Mouse (Mus musculus) retina, adult 2 months (tissue): ENCODE measurements around the gene Mrto4.

Experiments used
- DNase-seq: peaks from one replicate; pipeline ENCODE4 v3.0.0-alpha.2; 2012; ENCODE audit warnings: low read depth, low spot score

Gene Mrto4

DNA sequence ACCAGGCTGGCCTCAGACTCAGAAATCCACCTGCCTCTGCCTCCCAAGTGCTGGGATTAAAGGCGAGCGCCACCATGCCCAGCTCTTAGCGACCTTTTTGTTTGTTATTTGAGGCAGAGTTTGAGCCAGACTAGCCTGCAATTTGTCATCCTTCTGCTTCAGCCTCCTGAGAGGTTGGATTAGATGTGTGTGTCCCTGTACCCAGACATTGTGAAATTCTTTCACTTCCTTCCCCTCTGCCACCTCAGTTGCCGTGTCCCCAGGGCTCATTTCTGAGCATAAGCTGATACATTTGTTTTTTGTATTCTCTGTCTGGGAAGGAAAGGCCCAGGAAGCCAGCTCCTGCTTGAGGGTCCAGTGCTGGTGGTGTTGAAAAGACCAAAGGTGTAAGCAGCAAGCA, 11.5 kb downstream of the Mrto4 start:
- no peak for DNase-seq

DNA sequence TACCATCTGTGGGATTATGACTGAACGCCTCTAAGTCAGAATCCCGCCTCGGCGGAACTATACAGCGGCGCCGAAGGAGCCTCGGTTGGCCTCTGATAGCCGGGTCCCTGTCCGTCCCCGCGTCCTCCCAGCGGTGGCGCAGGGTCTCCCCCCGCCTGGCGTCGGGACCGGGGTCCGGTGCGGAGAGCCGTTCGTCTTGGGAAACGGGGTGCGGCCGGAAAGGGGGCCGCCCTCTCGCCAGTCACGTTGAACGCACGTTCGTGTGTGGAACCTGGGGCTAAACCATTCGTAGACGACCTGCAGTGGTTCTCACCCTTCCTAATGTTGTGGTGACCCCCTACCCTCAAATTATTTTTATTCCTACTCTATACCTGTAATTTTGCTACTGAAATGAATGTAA, 14.2 kb downstream of the Mrto4 start:
- DNase-seq = no peak

- DNase-seq = peak; percentile 53
Measured at GRCm38 (mm10) chr4:139336822-139337483, 15.4 kb downstream of the Mrto4 start.

DNA sequence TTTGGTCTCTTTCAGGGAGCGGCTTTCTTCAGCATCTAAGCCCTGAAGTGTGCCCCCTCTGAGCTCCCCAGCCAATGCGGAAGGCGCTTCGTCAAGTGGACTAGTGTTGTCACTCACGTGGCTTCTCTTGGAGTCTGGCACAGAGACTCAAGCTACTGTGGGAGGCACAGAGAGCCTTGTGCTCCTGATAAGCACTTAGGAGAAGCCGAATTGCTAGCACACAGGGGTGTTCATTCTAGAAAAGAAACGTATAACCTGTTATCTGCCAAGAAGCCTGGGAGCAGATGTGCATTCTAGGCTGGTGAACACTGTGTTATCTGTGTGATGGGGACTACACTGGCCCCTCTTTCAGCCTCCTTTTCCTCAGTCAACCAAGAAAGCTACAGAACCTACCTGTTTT, 16.9 kb downstream of the Mrto4 start:
- DNase-seq = no peak

- DNase-seq = no peak
Measured at GRCm38 (mm10) chr4:139334631-139335295, 17.6 kb downstream of the Mrto4 start.

DNA sequence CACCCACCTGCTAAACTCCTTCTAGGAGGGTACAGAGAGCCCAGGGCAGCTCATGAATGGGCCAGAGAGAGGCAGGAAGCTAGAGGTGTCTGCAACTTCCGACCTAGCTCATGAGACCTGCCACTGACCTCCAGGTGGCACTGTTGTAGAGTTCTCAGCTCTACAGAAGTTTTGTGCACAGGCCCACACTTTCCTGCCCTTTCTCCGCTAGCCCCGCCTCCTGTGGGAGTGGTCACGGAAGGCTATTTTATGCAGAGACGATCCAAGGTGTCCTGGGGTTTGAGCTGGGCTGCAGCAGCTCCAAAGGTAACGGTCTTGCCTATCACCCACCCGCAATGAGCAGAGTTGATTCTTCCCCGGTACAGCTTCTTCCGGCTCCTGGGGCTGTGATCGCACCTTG, 21.8 kb downstream of the Mrto4 start:
- no peak for DNase-seq

GRCm38 (mm10) chr4:139319740-139320139, 32.6 kb downstream of the Mrto4 start:
- DNase-seq = no peak

DNA sequence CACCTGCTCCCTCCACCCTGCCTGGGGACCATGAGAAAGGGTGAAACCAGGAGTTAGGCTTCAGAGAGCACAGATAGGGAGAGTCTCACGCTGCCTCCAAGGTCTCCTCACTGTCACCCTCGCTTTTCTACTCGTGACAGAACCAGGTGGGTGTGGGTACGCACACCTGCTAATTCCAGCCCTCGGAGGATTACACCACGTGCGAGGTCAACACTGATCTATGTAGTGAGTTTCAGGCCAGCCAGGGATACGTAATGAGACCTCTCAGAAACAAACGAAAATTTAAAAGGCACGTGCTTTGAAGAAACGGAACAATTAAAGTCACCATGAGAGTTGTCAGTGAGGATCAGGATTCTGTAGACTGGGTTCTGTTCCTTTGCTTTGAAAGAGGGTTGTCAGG, 33.9 kb downstream of the Mrto4 start:
- DNase-seq = no peak

GRCm38 (mm10) chr4:139312632-139313031, 39.7 kb downstream of the Mrto4 start:
- DNase-seq = no peak

DNA sequence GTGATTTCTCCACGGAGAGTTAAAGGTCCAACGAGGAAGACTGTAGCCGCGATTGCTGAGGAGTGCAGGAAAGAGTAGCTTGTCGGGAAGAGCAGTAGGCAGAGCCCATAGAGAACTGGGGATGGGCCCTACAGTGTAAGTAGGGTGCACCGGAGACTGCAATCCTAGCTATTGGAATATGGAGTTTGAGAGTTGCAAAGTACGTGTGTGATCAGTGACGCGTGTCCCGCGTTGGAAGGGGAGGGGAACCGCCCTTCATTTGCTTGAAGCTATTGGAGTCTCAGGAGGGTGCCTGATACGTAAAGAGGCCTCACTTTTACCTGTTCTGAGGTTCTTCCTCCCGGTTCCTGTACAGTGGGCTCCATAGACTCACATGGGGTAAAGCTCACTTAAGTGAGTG, 40.7 kb downstream of the Mrto4 start:
- DNase-seq = no peak

DNA sequence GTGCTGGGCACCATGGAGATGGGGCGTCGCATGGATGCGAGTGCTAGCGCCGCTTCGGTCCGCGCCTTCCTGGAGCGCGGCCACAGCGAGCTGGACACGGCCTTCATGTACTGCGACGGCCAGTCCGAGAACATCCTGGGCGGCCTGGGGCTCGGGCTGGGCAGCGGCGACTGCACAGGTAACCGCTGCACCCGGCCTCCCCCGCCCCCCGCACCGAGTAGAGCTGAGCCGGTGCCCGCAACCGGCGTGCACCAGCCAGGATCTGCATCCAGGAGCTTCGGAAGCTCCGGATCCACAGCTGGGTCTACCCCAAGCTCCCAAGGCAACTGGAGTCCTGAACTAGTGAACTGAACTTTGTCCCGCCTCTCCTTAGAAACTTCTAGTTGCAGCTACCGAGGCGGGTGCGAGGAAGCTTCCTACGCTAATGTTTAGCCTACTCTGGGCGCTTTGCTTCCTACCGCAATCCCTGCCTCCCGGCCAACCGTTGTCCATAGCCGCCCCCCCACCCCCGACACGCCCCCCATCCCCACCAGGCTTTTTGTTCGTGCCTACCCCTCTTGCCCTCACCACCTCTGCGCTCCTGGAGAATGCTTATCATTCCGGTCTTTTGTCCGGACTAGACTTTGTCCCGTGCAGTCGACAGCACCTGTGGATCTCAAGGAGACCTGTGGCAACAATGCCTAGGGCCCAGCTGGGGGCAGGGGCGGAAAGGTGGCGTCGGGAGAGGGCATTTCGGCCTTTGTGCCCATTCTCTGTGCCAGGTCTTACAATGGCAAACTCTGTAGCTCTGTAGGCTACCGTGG, 41.3 kb downstream of the Mrto4 start:
- DNase-seq = no peak

- DNase-seq = peak; percentile 86
Measured at GRCm38 (mm10) chr4:139310171-139310898, 42.0 kb downstream of the Mrto4 start, which contains the start of the genes Pqlc2 and Akr7a5. Gene Pqlc2 (minus strand): TSS chr4:139310708. Gene Akr7a5 (plus strand): TSS chr4:139310744.

GRCm38 (mm10) chr4:139309651-139310050, 42.7 kb downstream of the Mrto4 start:
- DNase-seq = no peak

- no peak for DNase-seq
Measured at GRCm38 (mm10) chr4:139307916-139308315, 44.5 kb downstream of the Mrto4 start.

- no peak for DNase-seq
Measured at GRCm38 (mm10) chr4:139305521-139305920, 46.9 kb downstream of the Mrto4 start.

- no peak for DNase-seq
Measured at GRCm38 (mm10) chr4:139302241-139302640, 50.1 kb downstream of the Mrto4 start.

GRCm38 (mm10) chr4:139301780-139302179, 50.6 kb downstream of the Mrto4 start:
- DNase-seq = no peak

DNA sequence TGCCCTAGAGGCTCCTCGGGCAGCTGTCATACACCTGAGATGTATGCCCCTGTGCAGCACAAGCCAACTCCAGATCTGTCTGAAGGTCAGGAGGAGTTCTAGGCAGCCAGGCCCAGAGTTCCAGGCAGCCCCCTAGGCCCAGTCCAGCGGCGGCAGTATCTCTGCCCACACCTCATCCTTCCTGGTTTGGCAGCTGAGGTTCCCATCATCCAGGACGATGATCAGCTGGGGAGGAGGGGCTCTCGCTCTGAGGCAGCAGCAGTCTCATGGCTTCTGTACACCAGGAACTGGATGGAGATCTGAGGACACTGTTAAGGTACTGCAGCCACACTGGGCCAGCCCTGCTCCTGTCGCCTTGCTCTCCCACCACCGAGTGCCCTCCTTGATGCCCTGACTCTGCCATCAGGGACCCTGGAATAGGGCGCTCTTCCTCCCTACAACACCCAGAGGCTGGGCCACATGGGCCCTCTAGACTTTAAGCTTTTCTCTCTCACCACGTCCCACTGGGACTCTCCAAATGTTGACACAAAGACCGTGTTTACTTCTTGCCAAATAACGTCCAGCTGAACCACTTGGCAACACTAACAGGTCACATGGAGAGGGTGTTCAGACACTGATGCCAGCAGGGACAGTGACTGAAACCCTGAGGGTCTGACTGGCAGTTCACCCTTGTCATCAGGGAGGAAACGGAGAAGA, 53.6 kb downstream of the Mrto4 start:
- DNase-seq = no peak

- DNase-seq = no peak
Measured at GRCm38 (mm10) chr4:139297566-139297965, 54.8 kb downstream of the Mrto4 start.
